Mouse (Mus musculus): Measurements from ENCODE around the gene Dtx2.
"Not testable (repeated sequence)": the region's sequence is repeated elsewhere in the genome, so short reads cannot be mapped to it uniquely, and the experiment has no call there.

Dtx2 gene

GRCm38 (mm10) chr5:136025712-136026111, 31.1 kb downstream of the Dtx2 start:
- no peak for DNase-seq (ENCODE audit: low read depth, low spot score)

GRCm38 (mm10) chr5:136026859-136027258, 32.3 kb downstream of the Dtx2 start:
- DNase-seq (ENCODE audit: low read depth, low spot score) = no peak

GRCm38 (mm10) chr5:136027612-136028311, 33.2 kb downstream of the Dtx2 start:
- DNase-seq (ENCODE audit: low read depth, low spot score) = no peak

- no peak for DNase-seq (ENCODE audit: low read depth, low spot score)
Observed at GRCm38 (mm10) chr5:136034868-136035267, 40.3 kb downstream of the Dtx2 start.

GRCm38 (mm10) chr5:136035285-136035684, 40.7 kb downstream of the Dtx2 start:
- no peak for DNase-seq (ENCODE audit: low read depth, low spot score)

- DNase-seq (ENCODE audit: low read depth, low spot score) = no peak
Observed at GRCm38 (mm10) chr5:136036667-136037066, 42.1 kb downstream of the Dtx2 start.

GRCm38 (mm10) chr5:136038258-136039214, 43.9 kb downstream of the Dtx2 start, which contains the start of gene Upk3b:
Upk3b (plus strand) TSS chr5:136038496.
- DNase-seq (ENCODE audit: low read depth, low spot score) = no peak

- no peak for DNase-seq (ENCODE audit: low read depth, low spot score)
Observed at GRCm38 (mm10) chr5:136040210-136040609, 45.6 kb downstream of the Dtx2 start.

GRCm38 (mm10) chr5:136041260-136041659, 46.7 kb downstream of the Dtx2 start:
- DNase-seq (ENCODE audit: low read depth, low spot score) = no peak

GRCm38 (mm10) chr5:136041666-136042065, 47.1 kb downstream of the Dtx2 start:
- DNase-seq (ENCODE audit: low read depth, low spot score) = no peak

- DNase-seq (ENCODE audit: low read depth, low spot score) = no peak
Observed at GRCm38 (mm10) chr5:136044865-136045264, 50.3 kb downstream of the Dtx2 start.

GRCm38 (mm10) chr5:136045408-136045807, 50.8 kb downstream of the Dtx2 start:
- no peak for DNase-seq (ENCODE audit: low read depth, low spot score)

- peak; percentile 34 for DNase-seq (ENCODE audit: low read depth, low spot score)
Observed at GRCm38 (mm10) chr5:136045987-136046386, 51.4 kb downstream of the Dtx2 start.

GRCm38 (mm10) chr5:136048541-136048940, 53.9 kb downstream of the Dtx2 start:
- DNase-seq (ENCODE audit: low read depth, low spot score) = not testable (repeated sequence)

- DNase-seq (ENCODE audit: low read depth, low spot score) = no peak
Observed at GRCm38 (mm10) chr5:136049926-136050325, 55.3 kb downstream of the Dtx2 start.

GRCm38 (mm10) chr5:136051231-136052085, 56.9 kb downstream of the Dtx2 start:
- peak; percentile 29 for DNase-seq (ENCODE audit: low read depth, low spot score)

GRCm38 (mm10) chr5:136052861-136053655, 58.5 kb downstream of the Dtx2 start:
- no peak for DNase-seq (ENCODE audit: low read depth, low spot score)

- DNase-seq (ENCODE audit: low read depth, low spot score) = no peak
Observed at GRCm38 (mm10) chr5:136054301-136055077, 59.9 kb downstream of the Dtx2 start, which contains the start of gene Upk3bl. Upk3bl (plus strand) TSS chr5:136054492.

GRCm38 (mm10) chr5:136056062-136056461, 61.5 kb downstream of the Dtx2 start:
- no peak for DNase-seq (ENCODE audit: low read depth, low spot score)

GRCm38 (mm10) chr5:136057085-136057484, 62.5 kb downstream of the Dtx2 start:
- DNase-seq (ENCODE audit: low read depth, low spot score) = no peak

All from retina, adult 2 months (tissue).